Mouse (Mus musculus): ENCODE results near the gene Acsm3.
A peak's percentile ranks its signal among the peaks of the same experiment; 100 is the strongest.

Acsm3 gene

GRCm38 (mm10) chr7:119760527-119760951 lies at the start of gene Acsm3:
Gene Acsm3, plus strand, starts transcription at chr7:119760923.
- no peak for DNase-seq

- no peak for DNase-seq
Observed at GRCm38 (mm10) chr7:119714111-119714510, 46.6 kb upstream of the Acsm3 start.

GRCm38 (mm10) chr7:119720253-119720946 lies 40.3 kb upstream of the Acsm3 start, which contains the start of gene Thumpd1:
Gene Thumpd1, minus strand, starts transcription at chr7:119720798.
- DNase-seq = peak; percentile 96

DNA sequence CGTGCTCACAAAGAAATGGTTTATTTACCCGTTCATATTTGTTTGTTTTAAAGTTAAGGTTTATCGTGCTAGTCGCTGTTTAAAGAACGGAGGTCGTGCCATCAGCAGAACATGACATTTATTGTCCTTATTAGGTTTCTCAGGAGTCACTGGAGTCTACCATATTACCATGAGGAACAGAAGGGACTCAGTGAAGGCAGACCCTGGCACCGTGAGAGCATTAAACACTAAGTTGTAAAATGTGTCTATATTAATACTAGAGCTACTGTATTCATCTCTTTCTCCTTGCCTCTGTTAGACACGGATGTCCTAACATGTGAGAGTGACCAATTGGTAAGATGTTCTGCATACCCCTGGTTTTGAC lies 39.8 kb upstream of the Acsm3 start:
- DNase-seq = no peak

- DNase-seq = no peak
Observed at GRCm38 (mm10) chr7:119727621-119728020, 33.1 kb upstream of the Acsm3 start.

DNA sequence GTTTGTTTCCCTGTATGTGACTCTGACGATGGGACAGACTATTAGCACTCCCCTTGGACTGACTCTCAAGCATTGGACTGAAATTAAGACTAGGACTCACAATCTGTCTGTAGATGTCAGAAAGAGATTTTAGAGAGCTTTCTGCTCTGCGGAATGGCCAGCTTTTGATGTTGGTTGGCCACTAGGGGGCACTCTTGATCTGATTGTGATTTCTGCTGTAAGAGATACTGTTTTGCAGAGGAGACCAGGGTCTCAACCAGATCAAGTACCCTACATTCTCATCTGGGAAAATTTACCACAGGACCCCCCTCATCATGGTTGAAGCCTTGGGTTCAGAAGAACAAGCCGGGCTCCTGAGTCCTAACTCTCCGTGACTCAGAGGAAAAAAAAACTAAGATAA lies 29.5 kb upstream of the Acsm3 start:
- DNase-seq = peak; percentile 37

DNA sequence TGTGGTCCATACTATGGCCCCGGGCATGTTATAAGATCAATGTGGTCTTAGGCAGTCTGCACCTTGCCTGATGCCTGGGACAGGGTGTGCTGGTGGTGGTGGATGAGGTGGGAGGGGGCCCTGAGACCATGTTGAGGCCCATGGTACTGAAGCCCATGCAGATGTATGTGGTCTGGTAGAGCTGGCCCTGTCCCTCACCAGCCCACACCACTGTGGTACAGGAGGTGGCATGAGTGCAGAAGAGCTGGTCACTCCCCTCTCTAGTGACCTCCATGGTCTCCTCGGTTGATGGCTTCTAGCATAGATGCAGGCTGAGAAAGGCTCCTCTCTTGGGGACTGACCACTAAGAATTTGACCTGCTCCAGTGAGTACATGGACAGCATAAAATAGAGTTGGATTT lies 21.8 kb upstream of the Acsm3 start:
- DNase-seq = no peak

GRCm38 (mm10) chr7:119739798-119740468 lies 20.8 kb upstream of the Acsm3 start:
- peak; percentile 21 for DNase-seq

DNA sequence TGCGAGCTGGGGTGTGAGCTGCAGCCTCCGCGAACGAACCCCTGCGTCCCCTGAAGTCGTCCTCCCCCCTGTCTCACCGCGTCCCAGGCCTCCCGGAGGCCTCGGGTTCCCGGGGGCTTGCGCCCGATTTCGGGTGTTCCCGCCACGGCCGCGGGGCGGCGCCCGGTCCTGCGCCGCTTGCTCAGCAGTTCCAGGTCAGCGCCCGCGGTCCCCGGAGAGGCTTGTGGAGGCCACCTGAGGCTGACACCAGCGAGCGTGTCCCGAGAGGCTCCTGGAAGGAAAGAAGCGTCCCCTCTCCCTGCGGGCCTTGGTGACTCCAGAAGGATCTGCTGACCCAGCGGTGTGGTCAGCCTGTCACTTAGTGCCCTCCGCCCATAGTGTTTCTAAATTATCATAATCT lies 16.4 kb upstream of the Acsm3 start:
- DNase-seq = peak; percentile 70

DNA sequence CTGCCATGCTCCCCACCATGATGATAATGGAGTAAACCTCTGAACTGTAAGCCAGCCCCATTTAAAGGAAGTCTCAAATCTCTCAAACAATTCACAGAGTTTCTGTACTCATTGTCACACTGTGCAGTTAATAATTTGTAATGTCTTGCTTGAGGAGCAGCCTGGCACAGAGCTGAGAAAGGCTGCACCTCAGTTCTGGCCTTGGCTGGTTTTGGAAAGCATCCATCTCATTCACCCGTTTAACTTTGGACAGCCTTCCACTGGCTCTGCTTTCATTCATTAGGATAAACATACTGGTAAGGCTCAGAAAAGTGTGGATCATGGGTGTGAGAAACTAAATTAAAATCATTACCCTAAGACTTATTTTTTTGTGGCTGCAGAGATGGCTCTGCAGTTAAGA lies 14.9 kb upstream of the Acsm3 start:
- DNase-seq = no peak

GRCm38 (mm10) chr7:119748761-119749160 lies 12.0 kb upstream of the Acsm3 start:
- DNase-seq = no peak

DNA sequence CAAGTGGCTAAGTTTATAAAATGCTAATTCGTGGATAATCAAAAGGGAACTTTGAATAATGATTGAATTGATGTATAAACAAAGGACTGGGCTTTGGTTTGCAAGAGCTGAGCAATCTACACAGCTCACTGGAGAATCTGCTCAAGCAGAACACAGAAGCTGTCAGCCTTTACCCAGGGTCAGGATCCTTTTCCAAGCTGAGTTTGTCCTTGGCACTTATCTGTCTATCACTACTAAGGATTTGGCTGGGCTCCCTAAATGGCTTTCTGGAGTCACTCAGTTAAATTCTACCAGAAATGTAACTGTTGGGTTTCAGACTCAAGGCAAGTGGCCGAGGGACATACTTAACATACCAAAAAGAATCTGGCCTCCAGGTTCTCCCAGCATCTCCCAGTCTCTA lies 10.8 kb upstream of the Acsm3 start:
- DNase-seq = no peak

- DNase-seq = no peak
Observed at GRCm38 (mm10) chr7:119753696-119754095, 7.0 kb upstream of the Acsm3 start.

GRCm38 (mm10) chr7:119762166-119762697 lies 1.5 kb downstream of the Acsm3 start:
- DNase-seq = no peak

GRCm38 (mm10) chr7:119764377-119764776 lies 3.7 kb downstream of the Acsm3 start:
- no peak for DNase-seq

DNA sequence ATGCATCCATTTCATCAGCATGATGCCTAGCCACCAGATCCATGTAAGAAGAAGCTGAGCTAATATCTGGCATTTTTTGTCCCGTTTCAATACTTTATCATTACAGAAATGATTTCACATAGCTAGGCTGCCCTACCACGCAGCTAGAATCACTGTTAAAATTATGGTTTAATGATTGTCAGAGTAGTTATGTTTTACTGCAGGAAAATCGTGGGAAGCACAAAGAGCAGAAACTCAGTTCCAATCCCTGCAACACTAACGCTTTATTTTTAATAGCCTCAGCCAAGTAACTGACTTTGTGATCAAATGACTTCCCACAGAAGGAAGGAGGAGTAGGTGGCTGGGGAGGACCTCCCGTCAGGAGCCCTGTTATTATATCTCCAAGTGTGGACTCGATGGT lies 6.3 kb downstream of the Acsm3 start:
- DNase-seq = no peak

GRCm38 (mm10) chr7:119769895-119770294 lies 9.2 kb downstream of the Acsm3 start:
- no peak for DNase-seq

DNA sequence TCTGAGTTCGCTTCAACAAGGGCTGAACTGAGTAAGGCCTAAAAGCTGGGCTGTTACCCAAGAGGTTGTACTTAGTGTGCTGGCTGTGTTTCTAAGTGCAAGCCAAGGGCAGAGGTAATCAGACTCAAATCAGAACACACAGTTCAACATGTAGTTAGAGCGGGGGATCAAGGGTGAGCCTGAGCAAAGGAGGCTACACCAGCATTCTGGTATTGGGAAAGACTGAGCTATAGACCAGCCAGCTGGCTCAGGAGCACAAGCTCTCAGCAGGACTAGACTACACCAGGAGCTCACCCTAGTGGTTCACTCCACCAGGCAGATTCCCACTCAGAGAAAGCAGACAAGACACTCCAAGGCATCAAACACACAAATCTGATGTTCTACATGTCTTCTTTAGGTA lies 22.7 kb downstream of the Acsm3 start:
- DNase-seq = no peak

- no peak for DNase-seq
Observed at GRCm38 (mm10) chr7:119784908-119785307, 24.2 kb downstream of the Acsm3 start.

DNA sequence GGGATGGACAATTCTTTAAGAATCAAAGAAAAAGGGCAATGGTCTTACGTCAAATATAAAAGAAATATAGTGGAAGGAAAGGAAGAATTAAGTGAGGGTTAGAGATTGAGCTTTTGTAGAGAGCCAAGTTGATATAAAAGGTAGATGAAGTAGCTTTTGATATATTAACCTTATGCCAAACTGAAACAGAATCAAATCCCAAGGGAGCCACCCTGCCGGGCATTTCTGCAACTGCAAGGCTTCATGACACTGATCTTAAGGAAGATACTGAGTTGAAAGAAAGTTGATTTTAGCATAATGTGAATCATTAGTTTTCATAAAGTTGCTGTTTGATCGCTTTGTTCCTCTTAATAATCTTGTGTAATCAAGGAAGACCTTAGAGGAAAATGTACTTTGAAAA lies 28.3 kb downstream of the Acsm3 start:
- no peak for DNase-seq

DNA sequence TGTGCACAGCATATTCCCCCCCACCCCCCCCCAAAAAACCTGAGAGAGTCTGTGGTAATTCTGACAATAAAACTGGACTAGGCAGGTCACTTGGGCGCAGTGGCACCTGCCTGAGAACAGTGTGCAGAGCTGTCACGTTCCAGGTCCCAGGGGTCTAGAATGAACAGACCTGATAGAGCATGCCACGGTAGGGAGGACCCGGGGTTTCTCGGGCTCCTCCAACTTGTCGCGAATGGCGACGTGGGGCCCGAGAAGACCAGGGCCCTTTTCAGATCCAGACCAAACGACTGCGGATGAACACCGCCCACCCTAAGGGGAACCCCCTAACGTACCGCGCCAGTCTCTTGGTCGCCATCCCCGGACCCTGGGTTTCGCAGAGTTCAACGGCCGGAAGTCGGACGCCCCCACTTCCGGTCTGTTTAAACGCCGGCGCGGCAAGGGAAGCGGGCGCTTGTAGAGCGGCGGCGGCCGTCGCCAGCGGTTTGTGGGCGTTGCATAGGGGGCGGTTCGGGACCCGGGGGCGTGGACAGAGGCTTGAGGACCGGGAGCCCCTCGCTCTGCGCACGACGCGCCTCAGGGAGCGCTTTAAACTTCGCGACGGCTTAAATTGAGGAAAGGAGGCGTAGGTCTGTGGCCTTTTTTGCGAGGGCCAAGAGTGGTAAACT lies 33.0 kb downstream of the Acsm3 start, which contains the start of the genes Rexo5 and Eri2:
Gene Rexo5, plus strand, starts transcription at position 421 of the 665 bp plus-strand sequence.
Gene Eri2, minus strand, starts transcription at position 473 of the 665 bp plus-strand sequence.
- DNase-seq = peak; percentile 97

DNA sequence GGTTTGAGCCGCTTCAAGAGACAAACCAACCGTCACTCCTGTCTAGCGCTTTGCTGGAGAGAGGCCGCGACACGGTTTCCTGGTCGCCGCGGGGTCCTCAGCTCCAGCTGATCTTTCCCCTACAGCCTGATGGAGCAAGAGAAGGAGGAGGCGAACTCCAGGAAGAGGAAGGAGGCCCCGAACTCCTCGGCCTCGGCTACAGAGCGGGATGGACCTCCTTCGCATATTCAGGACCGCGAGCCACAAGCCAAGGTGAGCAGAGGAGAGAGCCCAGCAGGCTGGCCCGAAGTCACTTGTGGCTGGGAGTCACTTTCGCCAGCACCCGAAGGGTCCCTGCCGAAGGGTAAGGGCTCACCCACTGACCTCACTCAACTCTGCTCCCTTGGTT lies 33.5 kb downstream of the Acsm3 start:
- no peak for DNase-seq

GRCm38 (mm10) chr7:119795311-119795710 lies 34.6 kb downstream of the Acsm3 start:
- no peak for DNase-seq

- no peak for DNase-seq
Observed at GRCm38 (mm10) chr7:119800488-119800887, 39.8 kb downstream of the Acsm3 start.

All from embryo, embryonic 11 days (tissue).